Mouse (Mus musculus) hematopoietic stem cell, adult 5-6 weeks (primary cell): ENCODE measurements around the gene Greb1. TPM values are rescaled to one million over a fixed set of nuclear protein-coding genes. Genes with fewer than 3 reads are reported as not detected.

ENCODE experiments used
- ATAC-seq, 2 experiments: fragments of 125-278 bp in 1 of 2; replicated peaks in 1 of 2; 2 replicates each; pipeline ENCODE4 v1.8.0; 2016 to 2017; ENCODE audit warnings: inconsistent platforms in 2 of 2, mild to moderate bottlenecking in 2 of 2, moderate number of reproducible peaks in 2 of 2, low read depth in 1 of 2, moderate TSS enrichment in 1 of 2; ENCODE audit not compliant: low FRiP score in 2 of 2, poor library complexity in 2 of 2, severe bottlenecking in 2 of 2, insufficient read depth in 1 of 2, low TSS enrichment in 1 of 2
- total RNA-seq: library from RNA; stranded (forward); fragments of 172-1452, 232-1000 nt; gene quantifications from 2 replicates; pipeline ENCODE4 v1.2.3, GENCODE M21; 2017

Gene Greb1
- total RNA-seq, 1 experiment from 2014 or later, result not detected

DNA sequence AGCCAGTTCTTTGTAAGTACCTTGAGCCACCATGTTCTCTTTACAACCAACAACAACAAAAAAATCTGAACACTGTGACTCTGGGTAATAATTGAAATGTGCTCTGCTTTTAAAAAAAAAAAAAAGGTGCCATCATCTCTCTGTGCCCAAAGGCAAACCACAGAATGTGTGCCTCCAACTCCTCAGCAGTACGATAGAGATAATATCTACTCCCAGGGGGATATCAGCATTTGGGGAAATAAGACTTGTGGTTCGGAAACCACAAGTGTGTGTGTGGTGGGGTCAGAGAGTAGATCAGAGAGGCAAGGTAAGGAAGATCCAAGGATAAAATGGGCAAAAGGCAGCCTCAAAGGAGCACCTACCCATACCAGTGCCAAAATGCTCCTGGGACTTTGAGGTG lies 169.3 kb downstream of the Greb1 start:
- peak; percentile 37 to 58 for ATAC-seq

DNA sequence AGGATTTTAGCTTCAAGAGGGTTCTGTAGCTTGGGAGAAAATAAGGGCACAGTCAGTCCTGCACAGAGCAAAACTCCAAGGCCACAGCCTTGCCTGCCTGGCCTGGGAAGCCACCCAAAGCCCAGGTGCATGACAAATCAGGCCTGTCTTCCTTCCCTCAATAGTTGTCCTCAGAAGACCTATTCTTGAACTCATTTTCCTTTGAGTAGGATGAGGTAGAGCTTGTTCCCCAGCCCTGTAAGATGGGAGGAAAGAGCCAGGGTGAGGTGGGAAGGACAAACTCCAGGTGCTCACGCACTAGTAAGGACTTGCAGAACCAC lies 169.9 kb downstream of the Greb1 start:
- no peak for ATAC-seq

GRCm38 (mm10) chr12:16630152-16630865 lies 170.4 kb downstream of the Greb1 start:
- 0 out of 4 replicates have a peak, but pooled peaks of 1 of the 2 experiments have one; percentile 19 for ATAC-seq

Other genes with a start within 250 kb of the Greb1 start
- gene Lpin1, start 189.9 kb downstream of the Greb1 start, total RNA-seq, result 14.9 and 19.6 TPM in 2 replicates
- gene Ntsr2, start 147.5 kb downstream of the Greb1 start, total RNA-seq, result not detected in 2 replicates
- 39.3 and 63.5 TPM in 2 replicates for gene E2f6, start 10.1 kb upstream of the Greb1 start, total RNA-seq
- gene Rock2, start 94.0 kb upstream of the Greb1 start, total RNA-seq, result 113 and 124 TPM in 2 replicates
- 31.6 and 42.1 TPM in 2 replicates for gene Pqlc3, start 199.5 kb upstream of the Greb1 start, total RNA-seq
- gene 2410004P03Rik, start 210.8 kb upstream of the Greb1 start, total RNA-seq, result 0.99 and 1.2 TPM in 2 replicates